Mouse (Mus musculus) adrenal gland, adult (tissue): Measurements from ENCODE around the gene 1700020A23Rik.

Experiments used
- DNase-seq, 2 experiments: peaks; one replicate each; pipeline ENCODE4 v3.0.0; 2022 to 2023; ENCODE audit warnings: low spot score in 1 of 2; ENCODE audit not compliant: inconsistent age in 2 of 2

The 1700020A23Rik gene

GRCm38 (mm10) chr2:130450434-130450796, 45.4 kb downstream of the 1700020A23Rik start:
- peak in 1 of 2 experiments; percentile 85 for DNase-seq

DNA sequence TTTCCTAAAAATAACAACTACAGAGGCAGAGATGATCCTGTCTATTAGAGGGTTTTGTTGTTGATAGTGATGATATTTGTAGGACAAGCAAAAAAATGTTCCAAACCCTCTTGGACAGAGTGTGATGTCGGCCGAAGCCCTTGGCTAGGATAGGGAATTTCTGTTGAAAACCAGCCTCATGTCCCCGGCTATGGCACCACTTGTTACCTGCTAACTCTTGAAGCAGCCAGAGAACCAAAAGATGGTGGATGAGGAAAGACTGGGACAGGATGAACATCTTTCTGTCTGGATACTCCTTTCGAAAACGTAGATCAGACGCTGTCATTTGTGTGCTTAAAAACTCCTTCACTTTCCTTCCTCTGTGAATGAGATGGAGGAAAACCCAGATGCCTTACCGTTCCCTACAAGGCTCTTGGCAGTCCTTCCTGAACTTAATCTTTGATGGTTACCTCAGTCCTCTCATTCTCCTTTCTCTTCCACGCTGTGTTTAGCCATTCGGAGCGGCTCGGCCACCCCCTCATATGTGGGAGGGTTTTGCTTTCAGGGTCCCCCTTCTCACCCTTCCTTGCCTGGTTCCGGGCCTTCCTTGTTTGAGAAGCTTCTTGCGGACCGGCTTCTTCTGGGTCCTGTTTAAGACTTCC, 46.1 kb downstream of the 1700020A23Rik start:
- peak in 1 of 2 experiments; percentile 55 for DNase-seq

- no peak for DNase-seq
Measured at GRCm38 (mm10) chr2:130451727-130452090, 46.6 kb downstream of the 1700020A23Rik start.

- DNase-seq = no peak
Measured at GRCm38 (mm10) chr2:130452266-130452665, 47.2 kb downstream of the 1700020A23Rik start.

DNA sequence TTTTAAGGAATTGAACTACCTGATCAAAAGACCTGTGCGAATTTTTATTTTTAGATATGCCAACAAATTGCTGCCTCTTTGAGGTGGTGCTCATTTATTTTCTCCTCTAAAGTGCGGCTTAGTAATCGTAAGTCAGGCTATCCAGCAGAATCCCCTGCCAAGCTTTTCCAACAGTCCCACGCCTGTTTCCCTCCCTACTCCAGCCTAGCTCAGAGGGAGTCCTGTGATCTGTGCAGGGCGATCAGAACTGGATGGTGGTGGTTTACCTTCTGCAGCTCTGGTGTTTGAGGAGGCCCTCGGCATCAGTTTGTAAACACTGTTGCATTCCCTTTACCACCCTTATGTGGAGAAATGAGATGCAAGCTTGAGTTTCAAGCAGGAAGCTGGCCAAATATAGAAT, 48.4 kb downstream of the 1700020A23Rik start:
- DNase-seq = no peak

GRCm38 (mm10) chr2:130454748-130455370, 49.8 kb downstream of the 1700020A23Rik start:
- peak in 1 of 2 experiments; percentile 49 for DNase-seq
